Mouse (Mus musculus) CH12.LX (cell line): ENCODE results near the gene Cfap97d1.

ENCODE experiments used
- CTCF ChIP-seq, 2 experiments: IDR thresholded peaks in 1 of 2; conservative IDR thresholded peaks in 1 of 2; 2 replicates each; pipeline ENCODE4 v1.5.1; 2011 to 2012; ENCODE audit warnings: low read depth in 2 of 2, low read length in 2 of 2, improper control_type of control experiment in 1 of 2, inconsistent platforms in 1 of 2, mild to moderate bottlenecking in 1 of 2, moderate library complexity in 1 of 2
- IRF4 ChIP-seq: IDR thresholded peaks from 2 replicates; pipeline ENCODE4 v1.6.1; 2014; ENCODE audit warnings: low read depth, mild to moderate bottlenecking, inconsistent platforms, low read length, improper control_type of control experiment
- MYC ChIP-seq: IDR thresholded peaks from 2 replicates; pipeline ENCODE4 v1.6.1; 2011; ENCODE audit warnings: low read depth, mild to moderate bottlenecking, improper control_type of control experiment, low read length

DNA sequence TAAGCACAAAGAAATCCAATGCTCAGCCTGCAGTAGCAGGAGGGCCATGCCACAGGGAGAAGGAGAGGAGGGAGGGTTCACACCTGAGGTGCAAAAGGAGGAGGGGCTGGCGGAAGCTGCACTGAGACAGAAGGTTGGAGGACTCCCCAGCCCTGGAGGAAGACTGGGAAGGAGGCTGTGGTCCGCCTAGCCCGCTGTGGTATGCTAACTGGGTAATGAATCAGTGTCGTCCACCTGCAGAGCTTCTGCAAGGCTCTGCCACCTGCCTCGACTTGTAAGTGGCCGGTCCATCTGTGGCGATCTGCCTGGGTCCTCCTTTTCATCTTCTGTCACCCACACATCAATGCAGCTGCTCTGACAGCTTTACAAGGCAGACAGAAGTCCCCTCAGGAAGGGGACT is 15.8 kb upstream of the Cfap97d1 start:
- TF ChIP-seq IRF4 (no peak), CTCF (conservative IDR thresholded peaks at IDR 0.05 in 1 of 2, IDR thresholded peaks at IDR 0.05 in 1 of 2; ENCODE audit: low read depth in 2 of 2, low read length in 2 of 2) (no peak), MYC (no peak)
